Mouse (Mus musculus) CH12.LX (cell line): ENCODE measurements at regions not wholly inside any gene's neighbourhood (a gene's known extent, or its start where the extent isn't known, plus 50 kb on each side); places are given as distances from the start of the nearest gene placed in this dataset.

Source experiments
- POLR2A ChIP-seq: IDR thresholded peaks from 2 replicates; pipeline ENCODE4 v1.6.1; 2011; ENCODE audit warnings: low read depth, mild to moderate bottlenecking, improper control_type of control experiment, low read length
- USF2 ChIP-seq: conservative IDR thresholded peaks from 2 replicates; pipeline ENCODE4 v1.6.1; 2011; ENCODE audit warnings: low read depth, low read length, improper control_type of control experiment

GRCm38 (mm10) chr8:115856816-115857215 lies 149.2 kb upstream of the Maf start:
- no peak for TF ChIP-seq USF2
- no peak for TF ChIP-seq POLR2A
